Mouse (Mus musculus) hindbrain, embryonic 14.5 days (tissue): Measurements from ENCODE around the gene Gga3. TPM values are rescaled to one million over a fixed set of nuclear protein-coding genes. Genes with fewer than 3 reads are reported as not detected.
A peak's percentile ranks its signal among the peaks of the same experiment; 100 is the strongest.

Experiments
- ATAC-seq: fragments of 200-750 bp; cut with Nextera tagmentation; 2 replicates; pipeline ENCODE4 v1.8.0; 2017; ENCODE audit warnings: moderate number of reproducible peaks, mild to moderate bottlenecking, moderate TSS enrichment, moderate library complexity; ENCODE audit not compliant: low FRiP score
- DNase-seq: peaks from one replicate; pipeline ENCODE4 v3.0.0-alpha.2; 2015; ENCODE audit warnings: low spot score
- H3K27ac ChIP-seq: fragments of 300-500 bp; sonication (generic); 2 replicates; pipeline ENCODE4 v1.5.1; 2014; ENCODE audit warnings: mild to moderate bottlenecking, moderate library complexity
- H3K27me3 ChIP-seq: fragments of 300-500 bp; sonication (generic); 2 replicates; pipeline ENCODE4 v1.6.1; 2014; ENCODE audit warnings: mild to moderate bottlenecking, low read length, mixed read lengths; ENCODE audit not compliant: control insufficient read depth, insufficient read depth
- H3K36me3 ChIP-seq: fragments of 300-500 bp; sonication (generic); replicated peaks from 2 replicates; pipeline ENCODE4 v1.6.1; 2014; ENCODE audit not compliant: control insufficient read depth, insufficient read depth
- H3K4me1 ChIP-seq: fragments of 300-500 bp; sonication (generic); replicated peaks from 2 replicates; pipeline ENCODE4 v1.6.1; 2014; ENCODE audit warnings: antibody characterized with exemption, low read length, mixed read lengths; ENCODE audit not compliant: control insufficient read depth, insufficient read depth
- H3K4me2 ChIP-seq: fragments of 300-500 bp; sonication (generic); replicated peaks from 2 replicates; pipeline ENCODE4 v1.6.1; 2014; ENCODE audit warnings: mild to moderate bottlenecking, moderate library complexity
- H3K4me3 ChIP-seq: fragments of 300-500 bp; sonication (generic); replicated peaks from 2 replicates; pipeline ENCODE4 v1.5.1; 2014; ENCODE audit warnings: mild to moderate bottlenecking, low read length
- H3K9ac ChIP-seq: fragments of 300-500 bp; sonication (generic); 2 replicates; pipeline ENCODE4 v1.6.1; 2014
- H3K9me3 ChIP-seq: fragments of 300-500 bp; sonication (generic); 2 replicates; pipeline ENCODE4 v1.6.1; 2016; ENCODE audit warnings: low read length; ENCODE audit not compliant: control insufficient read depth
- WGBS: fragments of 180-500 bp; shearing (Covaris S2); extraction: QIAGEN DNeasy Blood & Tissue Kit; methylation state at CpG from one replicate; pipeline ENCODE4 v1.1.7; 2014; 5-methylcytosine and 5-hydroxymethylcytosine counted together
- polyA plus RNA-seq: library from polyadenylated mRNA; unstranded; fragments of >200 nt; fragmentation: Nextera tagmentation; extraction: Ambion mirVana; gene quantifications from 2 replicates; pipeline ENCODE4 v1.2.1, GENCODE M21; 2014

Gga3 gene
- polyA plus RNA-seq, 1 experiment from 2014 or later: 39.4 TPM

DNA sequence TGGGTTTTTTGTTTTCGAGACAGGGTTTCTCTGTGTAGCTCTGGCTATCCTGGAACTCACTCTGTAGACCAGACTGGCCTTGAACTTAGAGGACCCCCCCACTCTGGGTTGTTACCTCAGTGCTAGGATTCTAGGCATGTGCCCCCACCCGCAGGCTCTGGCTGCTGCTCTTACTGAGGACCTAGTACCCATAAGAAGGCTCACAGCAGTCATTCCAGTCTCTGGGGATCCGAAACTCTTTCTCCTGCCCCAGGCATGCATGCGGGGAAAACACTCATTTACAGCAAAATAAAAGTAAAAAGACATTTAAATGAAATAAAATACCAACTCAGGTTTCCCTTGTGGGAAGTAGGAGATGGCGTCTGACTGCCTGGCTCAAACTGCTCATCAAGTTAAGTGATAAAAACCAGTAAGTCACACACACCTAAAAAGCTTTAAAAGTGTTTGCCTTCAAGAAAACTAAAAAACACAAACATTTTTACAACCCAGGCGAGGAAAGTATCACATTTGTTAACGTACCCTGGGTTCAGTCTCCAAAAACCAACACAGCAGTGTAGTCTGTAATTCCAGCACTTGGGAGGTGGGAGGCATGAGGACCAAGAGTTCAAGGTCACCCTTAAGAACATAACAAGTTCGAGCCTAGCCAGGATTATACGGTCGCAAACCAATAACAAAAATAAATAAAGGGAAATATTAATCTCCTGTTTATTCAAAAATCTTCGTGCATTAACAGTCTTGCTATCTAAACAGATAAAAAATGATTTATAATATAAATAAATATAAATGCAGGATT, 23.2 kb upstream of the Gga3 start:
- ATAC-seq (no peak), DNase-seq (no peak)
- Histone ChIP-seq H3K27me3 (no peaks in the 10 kb centered on the region), H3K4me1 (peaks cover 14% of the 10 kb centered on the region; the same call in 1 of the 2 replicates), H3K4me2 (peak overlapping the region; percentile 87), H3K9ac (peak overlapping the region; percentile 79), H3K36me3 (peaks cover 18% of the 10 kb centered on the region), H3K4me3 (peak overlapping the region; percentile 75), H3K9me3 (no peaks in the 10 kb centered on the region), H3K27ac (no peak overlapping the region)
- 59% methylated on average over 11 of the region's 11 CpGs for WGBS

DNA sequence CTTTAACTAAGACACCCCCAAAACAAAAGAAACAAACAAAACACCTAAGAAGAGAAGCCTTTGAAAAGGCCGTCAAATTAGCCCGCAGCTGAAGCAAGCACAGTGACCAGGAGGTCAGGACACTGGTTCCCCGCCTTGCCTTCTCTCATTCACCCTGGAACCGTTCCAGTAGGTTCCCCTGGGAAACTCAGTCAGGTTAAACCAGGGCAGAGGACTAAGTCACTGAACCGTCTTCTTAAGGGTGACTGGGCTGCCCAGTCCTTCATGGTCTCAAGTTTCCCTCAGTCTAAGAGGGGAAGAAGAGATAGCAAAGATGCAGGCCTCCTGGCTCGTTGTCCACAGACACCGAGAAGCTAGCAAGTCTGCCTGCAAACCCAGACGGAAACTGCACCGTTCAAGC, 22.0 kb upstream of the Gga3 start:
- Histone ChIP-seq H3K4me1 (peaks cover 14% of the 10 kb centered on the region; the same call in 1 of the 2 replicates), H3K27ac (no peak overlapping the region), H3K36me3 (peaks cover 26% of the 10 kb centered on the region), H3K27me3 (no peaks in the 10 kb centered on the region), H3K4me3 (no peak overlapping the region), H3K9ac (0 out of 2 replicates have a peak overlapping the region, but pooled peaks have one; percentile 16), H3K4me2 (no peak overlapping the region), H3K9me3 (no peaks in the 10 kb centered on the region)
- DNase-seq (no peak), ATAC-seq (no peak)
- 81% methylated on average over 9 of the region's 9 CpGs for WGBS

DNA sequence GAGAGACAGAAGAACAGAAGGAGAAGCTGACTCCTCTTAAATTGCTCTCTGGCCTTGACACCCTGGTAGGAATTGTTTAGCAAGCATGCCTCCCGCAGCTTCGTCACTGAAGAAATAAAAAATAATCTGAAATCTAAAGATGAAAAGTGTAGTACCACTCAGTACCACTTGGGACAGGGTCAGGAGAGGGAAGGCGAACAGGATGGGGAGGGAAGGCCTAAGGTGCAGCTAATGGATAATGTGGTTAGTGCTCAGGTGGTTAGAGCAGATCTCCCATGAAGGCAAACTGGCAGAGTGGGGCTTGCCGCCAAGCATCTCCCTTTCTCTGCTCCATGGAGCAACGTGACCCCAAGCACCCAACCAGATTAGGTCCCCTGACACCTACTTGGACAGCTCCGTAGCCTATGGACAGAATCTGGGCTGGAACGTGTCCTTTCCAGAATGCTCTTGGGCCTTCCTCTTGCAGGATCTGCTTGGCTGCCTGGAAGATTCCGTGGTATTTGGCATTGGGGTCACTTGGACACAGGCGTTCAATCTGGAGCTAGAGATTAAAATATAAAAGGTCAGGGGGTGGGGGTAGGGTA, 19.7 kb upstream of the Gga3 start:
- ATAC-seq: no peak
- Histone ChIP-seq H3K4me1 (peaks cover 11% of the 10 kb centered on the region; the same call in 1 of the 2 replicates), H3K4me3 (no peak overlapping the region), H3K36me3 (peaks cover 49% of the 10 kb centered on the region), H3K9me3 (no peaks in the 10 kb centered on the region), H3K27ac (no peak overlapping the region), H3K27me3 (no peaks in the 10 kb centered on the region), H3K4me2 (no peak overlapping the region), H3K9ac (no peak overlapping the region)
- no peak for DNase-seq
- WGBS: 74% methylated on average over 9 of the region's 9 CpGs

DNA sequence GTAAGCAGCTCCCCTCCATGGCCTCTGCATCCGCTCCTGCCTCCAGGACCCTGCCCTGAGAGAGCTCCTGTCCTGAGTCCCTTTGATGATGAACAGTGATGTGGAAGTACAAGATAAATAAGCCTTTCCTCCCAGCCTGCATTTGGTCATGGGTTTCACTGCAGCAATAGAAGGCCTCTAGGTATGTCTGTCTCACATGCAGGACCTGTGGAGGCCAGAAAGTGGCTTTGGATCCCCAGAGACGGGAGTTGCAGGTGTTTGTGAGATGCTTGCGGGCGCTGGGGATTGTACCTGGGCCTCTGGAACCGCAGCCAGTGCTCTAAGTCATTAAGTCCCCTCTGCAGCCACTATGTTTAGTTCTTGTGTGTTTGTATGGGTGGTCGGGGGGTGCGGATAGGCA, 16.1 kb upstream of the Gga3 start:
- Histone ChIP-seq H3K4me3 (no peak overlapping the region), H3K27ac (no peak overlapping the region), H3K4me2 (no peak overlapping the region), H3K9ac (no peak overlapping the region), H3K27me3 (no peaks in the 10 kb centered on the region), H3K4me1 (no peaks in the 10 kb centered on the region), H3K9me3 (no peaks in the 10 kb centered on the region), H3K36me3 (peaks cover 75% of the 10 kb centered on the region)
- ATAC-seq (no peak), DNase-seq (no peak)
- WGBS: 92% methylated on average over 7 of the region's 7 CpGs

DNA sequence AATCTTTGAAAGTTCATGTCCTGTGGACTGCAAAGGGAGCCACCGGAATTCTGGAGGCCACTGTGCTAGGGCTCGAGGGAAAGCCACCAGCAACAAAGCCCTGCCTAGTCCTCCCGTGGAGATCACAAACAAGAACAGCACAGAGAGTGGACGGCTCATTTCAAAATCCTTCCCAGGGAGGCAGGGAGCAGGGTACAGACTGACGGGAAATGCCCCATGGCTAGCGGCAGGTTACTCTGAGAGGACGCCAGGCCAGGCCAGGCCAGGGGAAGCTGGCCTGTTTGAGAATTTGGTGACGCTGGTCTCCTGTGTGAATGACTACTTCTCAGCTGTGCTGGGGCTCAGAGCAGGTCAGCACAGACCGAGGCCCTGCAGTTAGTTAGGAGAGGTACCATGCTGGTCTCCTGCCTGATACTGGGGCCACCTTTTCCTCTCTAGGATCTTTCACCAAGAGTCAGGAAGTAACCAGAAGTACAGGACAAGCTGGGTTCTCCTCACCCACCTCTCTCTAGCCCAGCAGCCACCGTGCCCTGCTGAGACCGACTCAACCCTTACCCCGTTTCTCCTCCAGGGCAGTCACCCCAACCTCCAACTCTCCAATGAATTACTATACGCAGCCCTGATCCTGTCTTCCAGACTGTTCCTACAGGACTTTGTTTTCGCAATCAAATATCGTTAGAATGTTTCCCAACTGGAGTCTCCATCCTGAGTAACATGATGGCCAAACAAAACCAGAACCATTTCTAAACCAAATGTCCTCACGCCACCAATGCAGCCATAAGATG, 15.1 kb upstream of the Gga3 start:
- Histone ChIP-seq H3K9me3 (no peaks in the 10 kb centered on the region), H3K4me1 (no peaks in the 10 kb centered on the region), H3K36me3 (peaks cover 75% of the 10 kb centered on the region), H3K9ac (no peak overlapping the region), H3K4me2 (no peak overlapping the region), H3K27ac (no peak overlapping the region), H3K27me3 (peaks cover 7% of the 10 kb centered on the region; the same call in 1 of the 2 replicates), H3K4me3 (no peak overlapping the region)
- DNase-seq: no peak
- ATAC-seq: no peak
- 89% methylated on average over 16 of the region's 16 CpGs for WGBS

DNA sequence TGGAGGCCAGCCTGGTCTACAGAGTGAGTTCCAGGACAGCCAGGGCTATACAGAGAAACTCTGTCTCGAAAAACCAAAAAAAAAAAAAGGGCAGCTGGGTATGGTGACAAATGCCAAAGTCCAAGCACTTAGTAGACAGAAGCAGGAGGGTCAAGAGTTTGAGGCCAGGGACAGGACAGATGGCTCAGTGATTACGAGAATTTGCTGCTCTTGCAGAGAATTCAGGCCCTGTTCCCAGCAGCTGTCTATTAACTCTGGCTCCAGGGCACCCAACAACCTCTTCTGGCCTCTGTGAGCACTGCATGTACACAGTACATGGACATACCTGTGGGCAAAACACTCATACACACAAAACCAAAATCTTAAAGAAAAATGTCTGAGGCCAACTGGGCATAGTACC, 14.2 kb upstream of the Gga3 start:
- H3K4me2 ChIP-seq: no peak overlapping the region
- no peak for ATAC-seq
- no peak overlapping the region for H3K9ac ChIP-seq
- DNase-seq: no peak
- H3K27ac ChIP-seq: no peak overlapping the region
- no peak overlapping the region for H3K4me3 ChIP-seq
- no peaks in the 10 kb centered on the region for H3K9me3 ChIP-seq
- H3K27me3 ChIP-seq: peaks cover 9% of the 10 kb centered on the region; the same call in 1 of the 2 replicates
- no peaks in the 10 kb centered on the region for H3K4me1 ChIP-seq
- 81% methylated on average over 2 of the region's 2 CpGs for WGBS
- H3K36me3 ChIP-seq: peaks cover 67% of the 10 kb centered on the region

DNA sequence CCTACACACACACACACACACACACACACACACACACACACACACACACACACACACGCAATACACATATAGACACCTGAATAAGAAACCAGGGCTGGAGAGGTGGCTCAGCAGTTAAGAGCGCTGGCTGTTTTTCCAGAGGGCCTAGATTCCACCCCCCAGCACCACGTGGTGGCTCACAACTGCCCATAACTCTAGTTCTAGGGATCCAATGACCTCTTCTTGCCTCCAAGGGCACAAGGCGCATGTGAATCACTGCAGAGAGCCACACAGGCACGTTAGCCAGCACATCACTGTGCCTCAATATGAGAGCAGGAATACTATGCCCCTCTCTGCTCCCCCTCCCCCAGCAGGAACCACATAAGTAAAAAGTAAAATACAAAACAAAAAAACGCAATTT, 13.0 kb upstream of the Gga3 start:
- H3K4me2 ChIP-seq: no peak overlapping the region
- 0 out of 2 replicates have a peak, but pooled peaks cover 2% of the 10 kb centered on the region for H3K4me1 ChIP-seq
- H3K27ac ChIP-seq: no peak overlapping the region
- no peaks in the 10 kb centered on the region for H3K9me3 ChIP-seq
- peaks cover 57% of the 10 kb centered on the region for H3K36me3 ChIP-seq
- WGBS: 81% methylated on average over 6 of the region's 6 CpGs
- ATAC-seq (no peak), DNase-seq (no peak)
- H3K9ac ChIP-seq: no peak overlapping the region
- no peak overlapping the region for H3K4me3 ChIP-seq
- peaks cover 9% of the 10 kb centered on the region; the same call in 1 of the 2 replicates for H3K27me3 ChIP-seq

DNA sequence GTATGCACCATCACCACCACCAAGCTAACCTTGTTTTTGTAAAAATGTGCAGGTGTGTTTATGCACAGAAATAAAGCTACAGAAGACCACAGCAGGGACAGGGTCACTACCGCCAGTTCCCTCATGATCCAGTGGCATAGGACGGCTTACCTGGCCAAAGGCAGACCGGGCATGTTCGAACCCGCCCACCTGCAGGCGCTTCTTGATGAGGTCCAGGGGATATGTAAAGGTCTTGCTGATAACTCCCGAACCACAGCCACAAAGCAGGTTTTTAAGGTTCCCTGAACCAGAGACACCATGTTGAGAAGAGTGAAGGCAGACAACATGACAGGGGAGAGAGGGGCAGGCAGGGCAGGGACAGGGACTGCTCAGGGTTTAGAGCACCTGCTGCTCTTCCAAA, 12.5 kb upstream of the Gga3 start:
- DNase-seq: no peak
- Histone ChIP-seq H3K27ac (no peak overlapping the region), H3K4me3 (no peak overlapping the region), H3K27me3 (peaks cover 9% of the 10 kb centered on the region; the same call in 1 of the 2 replicates), H3K4me2 (no peak overlapping the region), H3K36me3 (peaks cover 54% of the 10 kb centered on the region), H3K9me3 (no peaks in the 10 kb centered on the region), H3K4me1 (0 out of 2 replicates have a peak, but pooled peaks cover 5% of the 10 kb centered on the region), H3K9ac (no peak overlapping the region)
- no peak for ATAC-seq
- WGBS: 96% methylated on average over 7 of the region's 7 CpGs

DNA sequence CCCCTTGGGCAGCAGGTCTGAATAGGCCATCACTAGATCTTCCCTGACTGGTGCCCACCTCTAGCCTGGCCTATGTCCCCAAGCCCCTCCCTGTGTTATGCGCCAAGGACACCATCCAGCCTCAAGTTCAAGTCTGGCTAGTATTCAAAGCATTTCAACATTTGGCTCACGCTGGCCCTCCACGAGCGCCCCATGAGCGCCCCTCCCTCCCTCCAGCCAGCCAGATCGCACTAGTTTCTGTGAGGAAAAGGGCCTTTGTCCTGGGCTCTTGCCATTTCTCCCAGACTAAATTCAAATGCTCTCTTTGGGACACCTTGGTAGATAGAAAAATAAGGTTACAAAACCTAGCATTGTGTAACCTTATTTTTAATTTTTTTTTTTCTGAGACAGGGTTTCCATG, 12.0 kb upstream of the Gga3 start:
- peaks cover 9% of the 10 kb centered on the region; the same call in 1 of the 2 replicates for H3K27me3 ChIP-seq
- DNase-seq (no peak), ATAC-seq (no peak)
- H3K9ac ChIP-seq: no peak overlapping the region
- 90% methylated on average over 6 of the region's 6 CpGs for WGBS
- H3K4me2 ChIP-seq: no peak overlapping the region
- peaks cover 49% of the 10 kb centered on the region for H3K36me3 ChIP-seq
- H3K4me3 ChIP-seq: no peak overlapping the region
- no peak overlapping the region for H3K27ac ChIP-seq
- 0 out of 2 replicates have a peak, but pooled peaks cover 5% of the 10 kb centered on the region for H3K4me1 ChIP-seq
- H3K9me3 ChIP-seq: no peaks in the 10 kb centered on the region
